Mouse (Mus musculus) left cerebral cortex, adult 2 months (tissue): ENCODE measurements at regions not wholly inside any gene's neighbourhood (a gene's known extent, or its start where the extent isn't known, plus 50 kb on each side); places are given as distances from the start of the nearest gene placed in this dataset.
"Not testable (repeated sequence)": the region's sequence is repeated elsewhere in the genome, so short reads cannot be mapped to it uniquely, and the experiment has no call there.

Experiments used
- DNase-seq, 2 experiments: peaks; one replicate each; pipeline ENCODE4 v3.0.0; 2021 to 2022; ENCODE audit warnings: low spot score in 2 of 2, mixed read lengths in 1 of 2; ENCODE audit errors: extremely low spot score in 1 of 2
- H3K27ac ChIP-seq: fragments of 200-600 bp; 2 replicates; pipeline ENCODE4 v1.8.1; 2022
- H3K4me3 ChIP-seq: fragments of 200-600 bp; 2 replicates; pipeline ENCODE4 v1.8.1; 2022
- CTCF ChIP-seq: fragments of 200-600 bp; IDR thresholded peaks from 2 replicates; pipeline ENCODE4 v1.8.1; 2022; ENCODE audit warnings: antibody characterized with exemption, mild to moderate bottlenecking, moderate library complexity
- intact Hi-C: fragments of 180-260 bp; cut with DNase I; formaldehyde crosslinking; loops from one replicate; pipeline ENCODE4 v1.15.1; 2025

DNA sequence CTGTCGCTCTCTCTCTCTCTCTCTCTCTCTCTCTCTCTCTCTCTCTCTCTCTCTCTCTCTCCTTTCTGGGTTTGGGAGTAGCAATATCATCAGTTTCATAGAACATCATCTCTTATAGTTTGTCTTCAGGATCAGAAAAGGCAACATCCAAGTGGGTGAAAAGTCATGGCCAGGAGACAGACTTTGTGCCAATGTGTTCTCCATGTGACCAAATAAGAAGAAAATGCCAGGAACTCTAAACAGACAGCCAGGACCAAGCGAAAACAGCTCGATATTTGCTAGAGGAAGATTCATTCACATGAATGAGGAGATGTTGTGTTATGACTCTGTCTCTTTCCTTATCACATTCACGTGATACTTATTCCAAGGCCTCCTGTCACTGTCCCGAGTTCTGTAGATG lies 1332.8 kb upstream of the A1bg start:
- intact Hi-C loops = no loop called here
- Histone ChIP-seq H3K4me3 (no peak overlapping the region), H3K27ac (no peak overlapping the region)
- TF ChIP-seq CTCF = no peak
- no peak for DNase-seq

DNA sequence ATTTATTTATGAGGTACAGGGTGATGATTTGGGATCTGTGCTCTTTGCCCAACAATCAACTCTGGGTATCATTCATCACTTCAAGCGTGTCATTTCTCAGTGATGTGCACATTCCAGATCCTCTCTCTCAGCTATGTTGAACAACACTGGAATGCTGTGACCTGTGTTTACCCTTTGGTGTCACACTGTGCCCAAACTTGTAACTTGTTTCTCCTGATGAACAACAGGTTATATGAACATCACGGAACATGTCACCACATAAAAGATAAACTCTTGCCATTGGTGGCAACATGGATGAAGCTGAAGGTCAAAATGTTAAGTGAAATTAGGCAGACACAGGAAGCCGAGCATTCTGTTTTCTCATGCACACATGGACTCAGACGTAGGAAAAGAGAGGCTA lies 1330.9 kb upstream of the A1bg start:
- Histone ChIP-seq H3K27ac (no peak overlapping the region), H3K4me3 (no peak overlapping the region)
- TF ChIP-seq CTCF = no peak
- intact Hi-C loops = no loop called here
- DNase-seq = no peak

DNA sequence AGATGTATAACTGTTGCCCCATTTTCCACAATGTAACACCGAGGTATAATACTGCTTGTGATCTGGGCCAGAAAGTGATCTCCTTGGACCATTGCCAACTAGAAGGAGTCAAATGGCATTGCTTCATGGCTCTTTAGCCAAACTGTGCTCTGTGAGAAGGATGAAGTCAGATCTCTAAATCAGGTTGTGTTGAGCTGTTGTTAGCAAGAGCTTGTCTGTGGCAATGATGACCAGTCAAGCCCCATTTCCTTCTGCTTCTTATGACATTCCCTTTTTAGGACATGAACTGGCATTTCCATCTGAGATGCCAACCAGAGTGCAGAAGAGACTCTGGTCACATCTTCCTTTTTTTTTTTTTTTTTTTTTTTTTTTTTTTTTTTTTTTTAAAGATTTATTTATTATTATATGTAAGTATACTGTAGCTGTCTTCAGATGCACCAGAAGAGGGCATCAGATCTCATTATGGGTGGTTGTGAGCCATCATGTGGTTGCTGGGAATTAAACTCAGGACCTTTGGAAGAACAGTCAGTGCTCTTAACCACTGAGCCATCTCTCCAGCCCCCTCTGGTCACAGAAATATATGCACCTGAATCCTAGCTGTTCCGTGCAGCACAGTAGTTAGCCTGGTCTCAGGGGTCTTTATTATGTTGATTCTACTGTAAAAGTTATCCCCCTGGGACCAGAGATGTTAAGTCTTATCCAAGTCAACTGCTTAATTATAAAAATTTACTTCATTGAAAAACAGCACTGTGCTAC lies 1329.4 kb upstream of the A1bg start:
- H3K27ac ChIP-seq, H3K4me3 ChIP-seq, DNase-seq, intact Hi-C loops: not testable (repeated sequence)

DNA sequence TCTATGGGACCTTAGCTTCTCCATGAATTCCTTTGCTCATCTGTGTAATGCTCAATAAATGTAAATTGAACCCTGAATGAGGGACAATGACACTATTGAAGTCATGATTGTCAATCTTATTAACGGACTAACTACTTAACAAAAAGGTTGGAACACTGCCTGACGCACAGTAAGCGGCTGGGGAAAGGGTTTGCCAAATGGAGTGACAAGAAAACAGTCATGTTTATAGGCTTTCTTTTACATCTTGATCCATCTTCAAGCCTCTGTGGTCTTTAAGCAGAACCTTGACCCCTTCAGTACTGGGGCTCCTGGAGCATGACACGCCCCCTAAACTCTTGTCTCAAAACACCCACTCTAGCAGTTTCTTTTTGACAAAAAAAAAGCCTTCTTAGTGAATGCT lies 1326.6 kb upstream of the A1bg start:
- no peak overlapping the region for H3K27ac ChIP-seq
- no peak for TF ChIP-seq CTCF
- intact Hi-C loops = no loop called here
- no peak for DNase-seq
- H3K4me3 ChIP-seq = no peak overlapping the region

DNA sequence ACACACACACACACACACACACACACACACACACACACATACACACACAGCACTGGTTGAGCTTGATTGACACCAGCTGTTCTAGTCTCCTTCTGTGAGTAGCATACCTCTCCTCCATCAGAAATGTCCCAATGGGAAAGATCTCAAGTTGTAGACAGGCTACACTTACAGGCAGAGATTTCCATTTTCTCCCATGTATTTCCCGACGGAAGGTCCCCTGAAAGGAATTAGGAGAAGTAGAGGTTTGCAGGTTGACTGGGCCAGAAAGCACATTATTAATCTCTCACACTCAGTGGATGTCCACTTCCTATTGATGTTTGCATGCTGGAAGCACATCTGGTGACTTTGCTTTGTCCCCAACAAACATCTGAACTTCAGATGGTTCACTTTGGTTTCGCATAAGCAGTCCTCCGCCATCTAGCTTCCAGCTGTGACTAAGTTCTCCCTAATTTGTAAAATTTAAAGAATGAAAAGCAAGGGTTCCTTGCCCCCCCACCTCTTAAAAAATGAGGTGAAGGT lies 1323.8 kb upstream of the A1bg start:
- no peak for DNase-seq
- Histone ChIP-seq H3K27ac (no peak overlapping the region), H3K4me3 (no peak overlapping the region)
- intact Hi-C loops = no loop called here
- TF ChIP-seq CTCF = no peak

DNA sequence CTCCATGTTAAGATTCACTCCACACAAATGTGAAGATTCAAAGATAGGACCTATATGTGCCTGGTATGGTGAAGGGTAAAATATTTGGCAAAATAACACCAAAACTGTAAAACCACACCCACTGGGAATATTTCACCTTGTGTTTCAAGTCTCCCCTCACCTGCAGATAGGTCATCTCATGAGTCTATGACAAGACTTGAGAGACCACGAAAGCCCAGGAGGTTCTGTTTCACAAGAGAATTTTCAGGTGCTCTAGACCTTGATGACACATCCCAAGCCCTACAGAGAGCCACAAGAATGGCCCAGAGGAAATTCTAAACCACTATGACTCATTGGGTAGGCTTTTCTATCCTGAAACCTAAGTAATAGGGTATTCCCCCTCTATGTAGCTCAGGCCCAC lies 1322.4 kb upstream of the A1bg start:
- no peak for TF ChIP-seq CTCF
- no peak overlapping the region for H3K27ac ChIP-seq

DNA sequence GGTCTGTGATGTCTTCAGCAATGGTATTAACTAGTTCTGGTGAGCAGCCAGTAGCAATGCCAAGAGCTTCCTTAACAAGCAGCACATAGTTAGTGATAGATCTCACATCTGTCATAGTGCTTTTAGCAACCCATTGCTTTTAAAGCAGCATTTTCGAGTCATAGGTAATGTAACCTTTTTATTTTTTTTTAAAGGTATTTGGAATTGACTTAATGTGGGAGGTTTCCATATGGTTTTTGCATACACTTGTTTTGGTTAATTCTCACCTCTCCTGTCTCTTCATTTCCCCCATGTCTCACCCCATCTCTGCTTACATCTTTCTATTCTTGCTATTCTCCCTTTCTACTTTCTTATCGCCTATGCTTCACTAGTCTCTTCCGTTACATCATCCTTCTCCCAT lies 1322.0 kb upstream of the A1bg start:
- Histone ChIP-seq H3K4me3 (no peak overlapping the region), H3K27ac (no peak overlapping the region)
- intact Hi-C loops = no loop called here
- TF ChIP-seq CTCF = no peak
- no peak for DNase-seq

More for the DNA sequence above, 1322.4 kb upstream of the A1bg start:
- H3K4me3 ChIP-seq = no peak overlapping the region
- intact Hi-C loops = no loop called here
- DNase-seq = no peak

DNA sequence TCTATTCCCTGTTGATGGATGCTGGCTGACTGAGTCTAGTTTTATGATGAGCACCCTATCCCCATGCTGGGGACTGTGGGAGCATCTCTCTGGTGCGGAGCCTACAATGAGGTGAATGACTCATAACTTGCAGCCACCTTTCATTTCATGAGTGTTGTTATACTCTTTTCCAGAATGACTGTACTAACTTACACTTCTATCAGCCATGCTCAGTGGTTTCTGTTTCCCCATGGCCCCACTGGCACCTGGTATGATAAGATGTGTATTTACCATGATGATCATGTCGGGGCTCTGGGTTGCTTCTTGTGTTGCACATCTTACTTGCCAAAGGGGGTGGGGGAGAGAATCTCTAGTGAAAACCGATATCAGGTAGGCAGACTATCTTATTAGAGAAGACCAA lies 1317.2 kb upstream of the A1bg start:
- intact Hi-C loops = no loop called here
- H3K4me3 ChIP-seq = no peak overlapping the region
- no peak for DNase-seq
- TF ChIP-seq CTCF = no peak
- no peak overlapping the region for H3K27ac ChIP-seq

DNA sequence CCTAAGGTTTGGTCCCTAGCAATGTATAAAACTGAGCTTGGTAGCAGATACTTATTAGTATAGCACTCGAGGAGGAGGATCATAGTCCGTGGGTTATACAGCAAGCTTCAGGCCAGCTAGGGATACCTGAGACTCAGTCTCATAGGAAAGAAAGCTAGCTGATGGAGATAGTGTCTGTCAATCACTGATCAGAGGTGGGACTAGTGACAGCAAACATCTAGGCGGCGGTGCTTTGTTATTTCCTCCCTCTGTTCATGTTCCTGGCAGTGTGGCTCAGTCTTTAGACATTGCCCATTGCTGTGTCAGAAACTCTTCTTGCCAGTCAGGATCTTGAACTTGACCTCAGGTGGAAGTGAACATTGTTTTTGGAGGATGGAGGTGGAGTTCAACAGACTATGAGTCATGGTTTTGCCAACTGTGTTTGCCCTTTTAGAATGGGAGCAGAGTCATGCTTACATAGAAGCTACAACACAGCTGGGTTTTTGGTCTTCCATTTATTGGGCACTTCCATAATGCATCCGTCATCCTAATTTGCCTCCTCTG lies 1315.8 kb upstream of the A1bg start:
- no peak for DNase-seq
- Histone ChIP-seq H3K4me3 (no peak overlapping the region), H3K27ac (no peak overlapping the region)
- TF ChIP-seq CTCF = no peak
- intact Hi-C loops = no loop called here

DNA sequence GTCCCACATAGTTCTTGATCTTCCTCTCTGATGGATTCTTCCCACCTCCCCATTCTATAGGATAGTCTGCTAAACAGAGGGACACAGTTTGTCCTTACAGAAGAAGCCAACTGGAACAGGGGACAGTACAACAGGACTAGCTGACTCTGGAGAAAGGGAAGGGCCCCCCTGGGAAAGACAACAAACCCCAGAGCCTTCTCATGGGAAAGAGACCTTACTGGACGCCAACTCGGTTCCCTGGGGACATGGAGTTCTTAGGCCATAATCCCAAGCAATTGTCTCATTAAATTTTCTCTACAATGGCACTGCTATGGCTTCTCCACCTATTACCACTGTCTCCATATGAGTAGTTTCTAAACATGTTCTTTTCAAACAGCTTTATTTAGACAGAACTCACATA lies 1313.2 kb upstream of the A1bg start:
- no peak overlapping the region for H3K27ac ChIP-seq
- no peak for TF ChIP-seq CTCF
- intact Hi-C loops = no loop called here
- DNase-seq = no peak
- H3K4me3 ChIP-seq = no peak overlapping the region

DNA sequence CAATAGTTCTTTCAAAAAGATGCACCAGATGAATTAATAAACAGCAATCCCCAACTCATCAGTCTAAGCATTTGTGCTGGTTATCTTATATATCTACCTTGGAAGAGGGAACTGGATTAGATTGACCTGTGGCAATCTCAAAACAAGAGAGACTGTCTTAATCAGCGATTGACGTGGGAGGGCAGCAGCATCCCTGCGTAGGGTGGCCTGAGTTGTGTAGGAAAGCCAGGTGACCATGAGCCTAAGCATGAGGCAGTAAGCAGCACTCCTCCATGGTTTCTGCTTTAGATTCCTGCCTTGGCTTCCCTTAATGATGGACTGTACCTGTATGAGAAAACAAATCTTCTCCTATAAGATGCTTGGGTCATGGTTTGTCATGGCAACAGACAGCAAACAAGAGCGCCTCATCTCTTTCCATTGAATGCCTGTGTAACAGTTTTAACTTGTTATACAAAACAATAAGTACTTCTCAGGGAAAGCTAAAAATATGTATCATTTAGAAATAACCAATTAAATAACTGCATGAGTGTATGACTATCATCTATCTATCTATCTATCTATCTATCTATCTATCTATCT lies 1311.5 kb upstream of the A1bg start:
- DNase-seq = no peak
- Histone ChIP-seq H3K4me3 (no peak overlapping the region), H3K27ac (no peak overlapping the region)
- intact Hi-C loops = no loop called here
- TF ChIP-seq CTCF = no peak

DNA sequence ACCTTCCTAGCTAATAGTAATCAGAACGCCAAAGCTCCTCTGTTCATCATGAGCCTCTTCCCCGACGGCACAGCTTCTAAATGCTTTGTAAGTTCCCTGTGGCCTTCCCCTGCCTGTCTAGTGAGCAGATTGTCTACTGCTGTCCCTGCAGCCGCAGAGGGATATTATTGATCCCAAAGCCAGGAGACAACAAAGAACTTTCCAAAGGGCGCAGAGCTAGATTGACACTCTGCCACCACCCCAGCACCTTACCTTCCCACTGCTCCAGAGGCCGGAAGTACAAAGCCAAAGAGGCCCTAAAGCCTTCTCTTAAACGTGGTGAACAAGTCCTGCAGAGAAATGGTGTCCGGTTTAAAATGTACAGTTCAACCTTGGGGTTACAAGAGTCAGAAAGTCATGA lies 1310.3 kb upstream of the A1bg start:
- intact Hi-C loops = no loop called here
- H3K4me3 ChIP-seq = no peak overlapping the region
- H3K27ac ChIP-seq = no peak overlapping the region
- DNase-seq = no peak
- TF ChIP-seq CTCF = no peak

DNA sequence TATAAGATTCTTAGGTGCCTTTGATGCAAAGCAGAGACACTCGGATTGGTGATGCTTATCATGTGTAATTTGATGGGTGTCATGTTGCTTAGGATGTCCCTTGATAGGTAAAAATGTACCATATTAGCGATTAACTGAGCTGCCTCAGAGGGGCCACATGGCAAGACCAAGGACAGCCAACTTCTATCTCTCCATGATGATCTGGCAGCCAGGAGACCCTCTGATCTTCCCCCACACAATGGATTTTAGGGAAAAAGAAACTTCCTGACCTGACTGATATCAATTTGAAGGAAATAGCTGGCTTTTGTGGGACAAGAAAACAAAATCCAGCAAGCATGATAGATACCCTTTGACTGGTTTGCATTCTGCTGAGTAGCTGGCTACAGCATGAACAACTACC lies 1308.9 kb upstream of the A1bg start:
- no peak for DNase-seq
- no peak overlapping the region for H3K27ac ChIP-seq
- intact Hi-C loops = no loop called here
- no peak overlapping the region for H3K4me3 ChIP-seq
- TF ChIP-seq CTCF = no peak
